15 mouse cellular contexts compared by ENCODE assay signal in genomic region chr6:48024994-48025345, GRCm38 (mm10). TPM values are rescaled to one million over a fixed set of nuclear protein-coding genes. Genes with fewer than 3 reads are reported as not detected.
A peak's percentile ranks its signal among the peaks of the same experiment; 100 is the strongest.
DNase-seq lines count a peak whose midpoint lies in the region; ATAC-seq and TF ChIP-seq lines count a peak whose summit lies in the region.
"Had no signal": no experiment of that assay in that cellular context is flagged by ENCODE, and none has a peak within 500 bp of the region (broad histone marks: within the 10 kb centered on the region; RNA-seq: fewer than 3 reads in every experiment).

No protein-coding gene starts in this region.

- WGBS in kidney, postnatal 0 days: 74% methylated on average over 21 of the region's 21 CpGs
- 71% methylated on average over 21 of the region's 21 CpGs for WGBS in forebrain, embryonic 16.5 days
- 61% methylated on average over 21 of the region's 21 CpGs for WGBS in midbrain, embryonic 13.5 days

- H3K27me3 ChIP-seq in kidney, postnatal 0 days (ENCODE audit: insufficient read depth, low read length): no peaks in the 10 kb centered on the region
- H3K27me3 ChIP-seq in G1E (ENCODE audit: insufficient read depth, low read length): no peaks in the 10 kb centered on the region; the same call in 1 of the 2 replicates
- H3K27me3 ChIP-seq in forebrain, embryonic 16.5 days (replicated peaks; ENCODE audit: control insufficient read depth, insufficient read depth, low read length): no peaks in the 10 kb centered on the region
- no peaks in the 10 kb centered on the region for H3K27me3 ChIP-seq in midbrain, embryonic 13.5 days
- H3K27me3 ChIP-seq: liver, embryonic 12.5 days had no signal

- H3K27ac ChIP-seq in kidney, postnatal 0 days: no peak overlapping the region
- H3K27ac ChIP-seq in forebrain, embryonic 16.5 days (ENCODE audit: low read length): no peak overlapping the region
- no peak overlapping the region for H3K27ac ChIP-seq in midbrain, embryonic 13.5 days
- H3K27ac ChIP-seq: liver, embryonic 12.5 days had no signal

- no peak for DNase-seq in kidney, postnatal 0 days (ENCODE audit: low spot score)
- no peak for DNase-seq in kidney, postnatal 25 days
- no peak for DNase-seq in G1E (ENCODE audit: low spot score)
- no peak for DNase-seq in left cerebral cortex, adult 9 months (ENCODE audit: low spot score in 2 of 2)
- no peak for DNase-seq in adipocyte (ENCODE audit: low spot score)
- DNase-seq: adrenal gland, adult 2 months; heart, postnatal 36 days; kidney, adult 18-20 months; layer of hippocampus, adult 9-11 months; left cerebral cortex, postnatal 4 days; thymus, adult 2 months had no signal

- H3K9ac ChIP-seq in kidney, postnatal 0 days (ENCODE audit: low read depth, low read length): no peak overlapping the region
- H3K9ac ChIP-seq in forebrain, embryonic 16.5 days (replicated peaks; ENCODE audit: low read depth, low read length): no peak overlapping the region
- no peak overlapping the region for H3K9ac ChIP-seq in midbrain, embryonic 13.5 days (replicated peaks)
- H3K9ac ChIP-seq: liver, embryonic 12.5 days had no signal

- peaks cover 55% of the 10 kb centered on the region for H3K36me3 ChIP-seq in kidney, postnatal 0 days (ENCODE audit: insufficient read depth, low read length)
- peaks cover 93% of the 10 kb centered on the region for H3K36me3 ChIP-seq in G1E (replicated peaks)
- peaks cover 55% of the 10 kb centered on the region for H3K36me3 ChIP-seq in forebrain, embryonic 16.5 days (ENCODE audit: control insufficient read depth, insufficient read depth)
- peaks cover 77% of the 10 kb centered on the region for H3K36me3 ChIP-seq in midbrain, embryonic 13.5 days

- ATAC-seq in kidney, postnatal 0 days (replicated peaks; ENCODE audit: low FRiP score, low read depth): peak; percentile 38; the same call in 1 of the 2 replicates
- ATAC-seq in G1E (ENCODE audit: extremely low read depth, insufficient number of reproducible peaks, low FRiP score, poor library complexity, severe bottlenecking): no peak
- peak; percentile 6; the same call in 1 of the 2 replicates for ATAC-seq in forebrain, embryonic 16.5 days
- ATAC-seq in midbrain, embryonic 13.5 days: peak; percentile 51
- ATAC-seq: lung, postnatal 0 days had no signal

- H3K4me1 ChIP-seq in kidney, postnatal 0 days (replicated peaks; ENCODE audit: insufficient read depth, low read length): no peaks in the 10 kb centered on the region
- H3K4me1 ChIP-seq in G1E (ENCODE audit: insufficient read depth, low read depth, low read length): peaks cover 4% of the 10 kb centered on the region; the same call in 1 of the 2 replicates
- no peaks in the 10 kb centered on the region for H3K4me1 ChIP-seq in forebrain, embryonic 16.5 days (replicated peaks; ENCODE audit: control insufficient read depth, insufficient read depth, low read length)
- peaks cover 7% of the 10 kb centered on the region for H3K4me1 ChIP-seq in midbrain, embryonic 13.5 days (replicated peaks)
- H3K4me1 ChIP-seq: liver, embryonic 12.5 days had no signal

- no peak overlapping the region for H3K4me3 ChIP-seq in kidney, postnatal 0 days (replicated peaks; ENCODE audit: low read depth, low read length)
- peak overlapping the region; percentile 34 for H3K4me3 ChIP-seq in G1E (ENCODE audit: low read depth, low read length)
- no peak overlapping the region for H3K4me3 ChIP-seq in forebrain, embryonic 16.5 days (replicated peaks; ENCODE audit: low read length)
- no peak overlapping the region for H3K4me3 ChIP-seq in midbrain, embryonic 13.5 days (replicated peaks)
- H3K4me3 ChIP-seq: liver, embryonic 12.5 days had no signal

- no peak overlapping the region for H3K4me2 ChIP-seq in kidney, postnatal 0 days (ENCODE audit: low read length)
- no peak overlapping the region for H3K4me2 ChIP-seq in forebrain, embryonic 16.5 days (ENCODE audit: low read length)
- H3K4me2 ChIP-seq in midbrain, embryonic 13.5 days (replicated peaks): peak overlapping the region; percentile 19; the same call in 1 of the 2 replicates
- H3K4me2 ChIP-seq: liver, embryonic 12.5 days had no signal

- TF ChIP-seq CTCF in kidney, postnatal 0 days (IDR thresholded peaks at IDR 0.05; ENCODE audit: low read depth): no peak
- TF ChIP-seq CTCF in G1E (IDR thresholded peaks at IDR 0.05; ENCODE audit: low read depth, low read length): no peak

- peaks cover 9% of the 10 kb centered on the region; the same call in 1 of the 2 replicates for H3K9me3 ChIP-seq in kidney, postnatal 0 days (replicated peaks; ENCODE audit: low read length)
- H3K9me3 ChIP-seq in G1E (replicated peaks): peaks cover 7% of the 10 kb centered on the region; the same call in 1 of the 2 replicates
- H3K9me3 ChIP-seq in forebrain, embryonic 16.5 days (ENCODE audit: control insufficient read depth, low read length): peaks cover 24% of the 10 kb centered on the region
- H3K9me3 ChIP-seq in midbrain, embryonic 13.5 days: peaks cover 14% of the 10 kb centered on the region

RNA-seq across cellular contexts. Expression of gene Zfp777, which starts 23.7 kb away (rescaled TPM):
- polyA plus RNA-seq in kidney, postnatal 0 days (2015; fragmentation: Nextera tagmentation; extraction: Ambion mirVana): 7.0 and 7.6 TPM in 2 replicates
- 27.4 and 28.0 TPM in 2 replicates for total RNA-seq in G1E (2014; fragmentation: Nextera tagmentation)
- total RNA-seq in G1E (2017): 22.1 and 25.4 TPM in 2 replicates
- polyA plus RNA-seq in G1E (2012): 69.6 and 86.8 TPM in 2 replicates
- polyA plus RNA-seq in forebrain, embryonic 16.5 days (2015; fragmentation: Nextera tagmentation; extraction: Ambion mirVana): 10.1 and 10.3 TPM in 2 replicates
- polyA plus RNA-seq in midbrain, embryonic 13.5 days (2015; fragmentation: Nextera tagmentation; extraction: Ambion mirVana): 8.9 and 9.3 TPM in 2 replicates
